Mouse (Mus musculus) neural tube, embryonic 15.5 days (tissue): ENCODE data around the gene Ripk1. TPM values are rescaled to one million over a fixed set of nuclear protein-coding genes. Genes with fewer than 3 reads are reported as not detected.

Source experiments
- ATAC-seq: fragments of 200-750 bp; cut with Nextera tagmentation; 2 replicates; pipeline ENCODE4 v1.8.0; 2017; ENCODE audit warnings: mild to moderate bottlenecking, moderate TSS enrichment, moderate library complexity; ENCODE audit not compliant: low FRiP score
- H3K27ac ChIP-seq: fragments of 300-500 bp; sonication (generic); replicated peaks from 2 replicates; pipeline ENCODE4 v1.5.1; 2015; ENCODE audit warnings: mild to moderate bottlenecking, inconsistent platforms
- H3K27me3 ChIP-seq: fragments of 300-500 bp; sonication (generic); replicated peaks from 2 replicates; pipeline ENCODE4 v1.6.1; 2015; ENCODE audit warnings: inconsistent platforms
- H3K36me3 ChIP-seq: fragments of 300-500 bp; sonication (generic); 2 replicates; pipeline ENCODE4 v1.6.1; 2015; ENCODE audit warnings: inconsistent platforms
- H3K4me1 ChIP-seq: fragments of 300-500 bp; sonication (generic); 2 replicates; pipeline ENCODE4 v1.6.1; 2015; ENCODE audit warnings: inconsistent platforms
- H3K4me2 ChIP-seq: fragments of 300-500 bp; sonication (generic); 2 replicates; pipeline ENCODE4 v1.6.1; 2015; ENCODE audit warnings: inconsistent platforms, mild to moderate bottlenecking, moderate library complexity
- H3K4me3 ChIP-seq: fragments of 300-500 bp; sonication (generic); replicated peaks from 2 replicates; pipeline ENCODE4 v1.5.1; 2015; ENCODE audit warnings: mild to moderate bottlenecking, inconsistent platforms
- H3K9ac ChIP-seq: fragments of 300-500 bp; sonication (generic); replicated peaks from 2 replicates; pipeline ENCODE4 v1.6.1; 2015; ENCODE audit warnings: mild to moderate bottlenecking, inconsistent platforms
- H3K9me3 ChIP-seq: fragments of 300-500 bp; sonication (generic); replicated peaks from 2 replicates; pipeline ENCODE4 v1.6.1; 2016; ENCODE audit warnings: inconsistent platforms
- WGBS: fragments of 180-500 bp; shearing (Covaris S2); methylation state at CpG from one replicate; pipeline ENCODE4 v1.1.7; 2015; ENCODE audit warnings: mixed read lengths; 5-methylcytosine and 5-hydroxymethylcytosine counted together
- polyA plus RNA-seq: library from polyadenylated mRNA; unstranded; fragments of >200 nt; fragmentation: Nextera tagmentation; extraction: Ambion mirVana; gene quantifications from 2 replicates; pipeline ENCODE4 v1.2.1, GENCODE M21; 2015

The Ripk1 gene
- polyA plus RNA-seq, 1 experiment from 2014 or later = 6.7 TPM

DNA sequence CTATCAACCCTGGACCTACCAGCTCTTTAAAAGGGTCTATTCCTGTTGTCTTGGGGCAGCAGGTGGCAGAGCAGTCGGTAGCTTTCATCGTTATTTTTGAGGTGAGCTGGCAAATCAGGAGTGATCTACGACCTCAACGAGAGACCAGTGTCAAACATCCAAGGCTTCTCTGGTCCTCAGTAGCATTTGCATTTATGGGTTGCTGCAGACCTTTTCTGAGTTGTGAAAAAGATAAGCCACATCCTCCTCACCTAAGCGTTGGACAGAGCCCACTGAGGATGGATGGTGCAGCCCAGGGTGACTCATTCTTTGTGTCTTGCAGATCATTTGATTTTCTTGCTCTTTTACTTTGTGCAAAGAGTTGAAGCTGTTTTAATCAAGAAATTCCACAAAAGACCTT lies 895 bp downstream of the Ripk1 start:
- peak; percentile 1; the same call in 1 of the 2 replicates for ATAC-seq
- peak overlapping the region; percentile 81 for H3K4me3 ChIP-seq
- peak overlapping the region; percentile 91 for H3K27ac ChIP-seq
- H3K4me2 ChIP-seq = peak overlapping the region; percentile 69
- H3K36me3 ChIP-seq = no peaks in the 10 kb centered on the region
- WGBS = 8% methylated on average over 5 of the region's 5 CpGs
- H3K27me3 ChIP-seq = no peaks in the 10 kb centered on the region
- peak overlapping the region; percentile 93 for H3K9ac ChIP-seq
- H3K4me1 ChIP-seq = peaks cover 19% of the 10 kb centered on the region
- no peaks in the 10 kb centered on the region for H3K9me3 ChIP-seq

- ATAC-seq = no peak
- Histone ChIP-seq H3K27me3 (no peaks in the 10 kb centered on the region), H3K36me3 (peaks cover 18% of the 10 kb centered on the region), H3K4me1 (peaks cover 5% of the 10 kb centered on the region; the same call in 1 of the 2 replicates), H3K9ac (no peak overlapping the region), H3K4me2 (no peak overlapping the region), H3K4me3 (no peak overlapping the region), H3K27ac (no peak overlapping the region), H3K9me3 (no peaks in the 10 kb centered on the region)
- 88% methylated on average over 2 of the region's 2 CpGs for WGBS
These were observed 5.1 kb downstream of the Ripk1 start for GRCm38 (mm10) chr13:34007234-34007633.

GRCm38 (mm10) chr13:34016927-34017569 lies 14.9 kb downstream of the Ripk1 start:
- no peak overlapping the region for H3K9ac ChIP-seq
- WGBS = 87% methylated on average over 9 of the region's 9 CpGs
- H3K4me1 ChIP-seq = no peaks in the 10 kb centered on the region
- peak; percentile 65 for ATAC-seq
- no peaks in the 10 kb centered on the region for H3K27me3 ChIP-seq
- H3K27ac ChIP-seq = no peak overlapping the region
- H3K4me2 ChIP-seq = no peak overlapping the region
- H3K36me3 ChIP-seq = peaks cover 51% of the 10 kb centered on the region
- no peak overlapping the region for H3K4me3 ChIP-seq
- H3K9me3 ChIP-seq = no peaks in the 10 kb centered on the region

DNA sequence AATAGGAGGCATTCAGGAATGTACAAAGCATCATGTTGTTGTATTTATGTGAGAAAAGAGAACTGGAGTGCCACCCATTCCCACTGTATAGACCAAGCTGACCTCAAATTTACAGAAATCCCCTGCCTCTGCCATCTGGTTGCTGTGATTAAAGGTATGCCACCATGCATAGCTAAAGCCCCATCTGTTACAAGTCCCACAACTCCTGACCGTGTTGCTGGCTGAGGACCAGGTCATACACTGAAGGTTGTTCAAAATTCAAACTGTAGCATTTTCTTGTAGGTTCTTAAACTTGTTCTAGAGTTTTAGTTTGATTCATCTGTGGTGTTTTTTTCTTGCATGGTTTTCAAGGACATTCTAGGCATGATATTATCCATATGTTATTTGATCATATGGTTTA lies 16.4 kb downstream of the Ripk1 start:
- WGBS = 76% methylated on average over 1 of the region's 1 CpGs
- Histone ChIP-seq H3K36me3 (peaks cover 59% of the 10 kb centered on the region), H3K9ac (no peak overlapping the region), H3K4me1 (no peaks in the 10 kb centered on the region), H3K4me2 (no peak overlapping the region), H3K4me3 (no peak overlapping the region), H3K9me3 (no peaks in the 10 kb centered on the region), H3K27ac (no peak overlapping the region), H3K27me3 (no peaks in the 10 kb centered on the region)
- no peak for ATAC-seq

DNA sequence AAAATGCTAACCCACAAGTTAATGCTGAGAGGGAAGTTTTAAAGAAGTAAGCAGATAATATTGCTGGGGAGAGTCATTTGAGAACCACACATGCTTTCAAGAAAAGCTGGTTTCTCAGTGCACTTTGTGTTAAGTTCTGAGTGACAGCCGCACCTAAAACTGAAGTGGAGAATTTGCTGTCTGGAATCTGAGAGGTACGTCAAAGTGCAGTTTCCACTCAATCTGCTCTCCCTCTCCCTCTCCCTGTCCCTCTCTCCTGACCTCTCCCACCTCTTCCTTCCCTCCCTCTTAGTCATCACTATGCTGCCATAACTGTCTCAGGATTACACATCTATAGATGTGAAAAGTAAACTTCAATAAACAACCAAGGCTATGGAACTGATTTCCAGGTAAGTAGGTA lies 19.8 kb downstream of the Ripk1 start:
- Histone ChIP-seq H3K4me2 (no peak overlapping the region), H3K27ac (no peak overlapping the region), H3K4me1 (no peaks in the 10 kb centered on the region), H3K9ac (no peak overlapping the region), H3K9me3 (no peaks in the 10 kb centered on the region), H3K36me3 (peaks cover 37% of the 10 kb centered on the region), H3K27me3 (no peaks in the 10 kb centered on the region), H3K4me3 (no peak overlapping the region)
- WGBS = 91% methylated on average over 2 of the region's 2 CpGs
- no peak for ATAC-seq

DNA sequence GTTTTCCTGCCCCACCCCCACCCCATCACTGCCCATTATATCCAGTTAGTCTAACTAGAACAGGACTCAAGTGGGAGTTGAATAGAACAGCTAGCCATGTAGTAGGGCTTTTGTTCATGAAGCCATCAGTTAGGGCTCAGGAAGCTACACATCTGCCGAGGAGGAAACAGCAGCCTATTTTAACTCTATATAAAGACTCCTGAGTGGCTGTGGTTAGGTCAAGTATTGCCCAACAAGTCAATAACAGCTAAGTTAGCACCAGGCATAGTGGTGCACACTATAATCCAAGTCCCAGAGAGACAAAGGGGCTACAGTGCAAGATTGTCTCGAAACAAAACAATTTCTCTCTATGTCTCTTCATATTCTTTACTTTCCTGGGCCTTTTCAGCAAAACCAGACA lies 29.9 kb downstream of the Ripk1 start:
- 67% methylated on average over 2 of the region's 2 CpGs for WGBS
- no peaks in the 10 kb centered on the region for H3K9me3 ChIP-seq
- H3K4me1 ChIP-seq = peaks cover 3% of the 10 kb centered on the region
- H3K36me3 ChIP-seq = peaks cover 27% of the 10 kb centered on the region
- H3K4me3 ChIP-seq = no peak overlapping the region
- H3K27me3 ChIP-seq = no peaks in the 10 kb centered on the region
- no peak overlapping the region for H3K9ac ChIP-seq
- H3K4me2 ChIP-seq = no peak overlapping the region
- ATAC-seq = no peak
- H3K27ac ChIP-seq = no peak overlapping the region

- WGBS = 91% methylated on average over 3 of the region's 3 CpGs
- Histone ChIP-seq H3K9me3 (no peaks in the 10 kb centered on the region), H3K9ac (no peak overlapping the region), H3K4me2 (no peak overlapping the region), H3K4me1 (peaks cover 20% of the 10 kb centered on the region), H3K27ac (no peak overlapping the region), H3K27me3 (no peaks in the 10 kb centered on the region), H3K4me3 (no peak overlapping the region), H3K36me3 (peaks cover 16% of the 10 kb centered on the region)
- ATAC-seq = no peak
These were observed 33.3 kb downstream of the Ripk1 start for GRCm38 (mm10) chr13:34035424-34035823.

- no peak overlapping the region for H3K9ac ChIP-seq
- ATAC-seq = peak; percentile 6; the same call in 1 of the 2 replicates
These were observed 34.6 kb downstream of the Ripk1 start for GRCm38 (mm10) chr13:34036726-34037125.

GRCm38 (mm10) chr13:34037172-34038055 lies 35.3 kb downstream of the Ripk1 start, which contains the start of gene Bphl:
Gene Bphl, plus strand, starts transcription at chr13:34037597.
- peak within 1 kb of the TSS; percentile 76 for H3K4me3 ChIP-seq
- H3K36me3 ChIP-seq = peaks cover 12% of the 10 kb centered on the region
- WGBS = 1% methylated on average over 37 of the region's 37 CpGs
- H3K9me3 ChIP-seq = no peaks in the 10 kb centered on the region
- peak within 1 kb of the TSS; percentile 90 for H3K9ac ChIP-seq
- ATAC-seq = peak; percentile 95
- peak within 1 kb of the TSS; percentile 73 for H3K4me2 ChIP-seq
- peak within 1 kb of the TSS; percentile 92 for H3K27ac ChIP-seq
- H3K4me1 ChIP-seq = peaks cover 22% of the 10 kb centered on the region
- no peaks in the 10 kb centered on the region for H3K27me3 ChIP-seq

More at GRCm38 (mm10) chr13:34036726-34037125, 34.6 kb downstream of the Ripk1 start:
- Histone ChIP-seq H3K4me3 (no peak overlapping the region), H3K36me3 (peaks cover 12% of the 10 kb centered on the region), H3K27ac (peak overlapping the region; percentile 92), H3K9me3 (no peaks in the 10 kb centered on the region), H3K27me3 (no peaks in the 10 kb centered on the region), H3K4me1 (peaks cover 20% of the 10 kb centered on the region), H3K4me2 (peak overlapping the region; percentile 73; the same call in 1 of the 2 replicates)
- WGBS = 85% methylated on average over 5 of the region's 5 CpGs

DNA sequence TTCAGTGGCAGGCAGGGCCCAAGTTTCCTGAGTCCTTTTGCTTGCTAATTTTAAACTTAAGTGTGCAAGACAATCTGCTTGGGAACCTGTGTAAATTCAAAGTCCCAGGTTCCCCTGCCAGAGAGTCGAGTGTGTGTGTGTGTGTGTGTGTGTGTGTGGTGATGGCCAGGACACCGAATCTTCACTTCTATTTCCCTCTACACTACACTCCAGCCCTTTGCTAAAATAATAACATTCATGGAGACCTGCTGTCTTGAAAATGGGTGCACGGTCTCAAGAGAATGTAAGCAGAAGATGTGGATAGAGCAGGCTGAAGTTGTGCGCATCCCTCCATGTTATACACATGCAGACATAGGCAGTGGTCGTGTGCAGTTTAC lies 35.9 kb downstream of the Ripk1 start:
- Histone ChIP-seq H3K4me3 (peak overlapping the region; percentile 76), H3K4me2 (peak overlapping the region; percentile 73), H3K27ac (peak overlapping the region; percentile 92), H3K27me3 (no peaks in the 10 kb centered on the region), H3K4me1 (peaks cover 25% of the 10 kb centered on the region), H3K9me3 (no peaks in the 10 kb centered on the region), H3K36me3 (peaks cover 11% of the 10 kb centered on the region), H3K9ac (peak overlapping the region; percentile 90)
- peak; percentile 11; the same call in 1 of the 2 replicates for ATAC-seq
- 39% methylated on average over 5 of the region's 5 CpGs for WGBS

DNA sequence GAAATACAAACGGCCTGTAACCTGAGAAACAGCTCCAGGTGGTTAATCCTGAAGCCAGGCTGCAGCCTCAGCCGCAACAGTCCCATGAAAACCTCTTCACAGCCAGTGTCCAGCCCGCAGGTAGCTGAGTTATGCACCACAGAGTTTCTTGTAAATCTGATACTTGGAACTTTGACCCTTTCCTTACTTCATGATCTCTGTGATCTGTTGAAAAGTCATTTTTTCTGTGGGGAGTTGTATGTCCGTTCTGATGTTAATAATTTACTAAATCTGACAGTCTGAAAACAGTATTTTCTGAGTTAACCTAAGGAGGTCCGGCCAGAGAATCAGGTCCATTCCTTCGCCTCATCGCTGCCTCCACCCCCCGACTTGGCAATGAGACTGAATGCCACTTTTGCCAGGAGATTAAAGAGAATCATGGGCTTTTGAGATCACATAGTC lies 36.8 kb downstream of the Ripk1 start:
- Histone ChIP-seq H3K4me1 (peaks cover 25% of the 10 kb centered on the region), H3K27me3 (no peaks in the 10 kb centered on the region), H3K36me3 (peaks cover 2% of the 10 kb centered on the region; the same call in 1 of the 2 replicates), H3K9me3 (no peaks in the 10 kb centered on the region), H3K27ac (no peak overlapping the region), H3K4me2 (peak overlapping the region; percentile 73), H3K4me3 (peak overlapping the region; percentile 76), H3K9ac (0 out of 2 replicates have a peak overlapping the region, but pooled peaks have one; percentile 6)
- 53% methylated on average over 8 of the region's 8 CpGs for WGBS
- ATAC-seq = no peak
